Mouse (Mus musculus) forebrain, postnatal 0 days (tissue): ENCODE data around the gene Lce1f. TPM values are rescaled to one million over a fixed set of nuclear protein-coding genes. Genes with fewer than 3 reads are reported as not detected.
"Not testable (repeated sequence)": the region's sequence is repeated elsewhere in the genome, so short reads cannot be mapped to it uniquely, and the experiment has no call there.

Experiments
- ATAC-seq: fragments of 200-750 bp; cut with Nextera tagmentation; 2 replicates; pipeline ENCODE4 v1.8.0; 2017; ENCODE audit warnings: mild to moderate bottlenecking, moderate library complexity
- DNase-seq: peaks from one replicate; pipeline ENCODE4 v3.0.0-alpha.2; 2015
- H3K27ac ChIP-seq: fragments of 300-500 bp; sonication (generic); 2 replicates; pipeline ENCODE4 v1.5.1; 2014; ENCODE audit warnings: low read depth, mild to moderate bottlenecking, antibody characterized with exemption, low read length, moderate library complexity, mixed read lengths
- H3K27me3 ChIP-seq: fragments of 300-500 bp; sonication (generic); 2 replicates; pipeline ENCODE4 v1.6.1; 2014; ENCODE audit warnings: mild to moderate bottlenecking, low read length, mixed read lengths; ENCODE audit not compliant: insufficient read depth
- H3K36me3 ChIP-seq: fragments of 300-500 bp; sonication (generic); 2 replicates; pipeline ENCODE4 v1.6.1; 2014; ENCODE audit warnings: mild to moderate bottlenecking, moderate library complexity; ENCODE audit not compliant: insufficient read depth
- H3K4me1 ChIP-seq: fragments of 300-500 bp; sonication (generic); 2 replicates; pipeline ENCODE4 v1.6.1; 2014; ENCODE audit warnings: antibody characterized with exemption; ENCODE audit not compliant: insufficient read depth
- H3K4me2 ChIP-seq: fragments of 300-500 bp; sonication (generic); 2 replicates; pipeline ENCODE4 v1.6.1; 2014; ENCODE audit warnings: low read depth, mild to moderate bottlenecking, moderate library complexity
- H3K4me3 ChIP-seq: fragments of 300-500 bp; sonication (generic); 2 replicates; pipeline ENCODE4 v1.5.1; 2014; ENCODE audit warnings: low read depth, low read length, mixed read lengths
- H3K9ac ChIP-seq: fragments of 300-500 bp; sonication (generic); 2 replicates; pipeline ENCODE4 v1.6.1; 2014; ENCODE audit warnings: mild to moderate bottlenecking
- H3K9me3 ChIP-seq: fragments of 300-500 bp; sonication (generic); 2 replicates; pipeline ENCODE4 v1.6.1; 2016; ENCODE audit warnings: low read length
- CTCF ChIP-seq: sonication (generic); IDR thresholded peaks from 2 replicates; pipeline ENCODE4 v1.5.1; 2016; ENCODE audit warnings: antibody characterized with exemption, control low read depth, low read depth
- WGBS: fragments of 180-500 bp; shearing (Covaris S2); extraction: QIAGEN DNeasy Blood & Tissue Kit; methylation state at CpG from one replicate; pipeline ENCODE4 v1.1.7; 2014; 5-methylcytosine and 5-hydroxymethylcytosine counted together
- polyA plus RNA-seq: library from polyadenylated mRNA; unstranded; fragments of >200 nt; fragmentation: Nextera tagmentation; extraction: Ambion mirVana; gene quantifications from 2 replicates; pipeline ENCODE4 v1.2.1, GENCODE M21; 2015
- total RNA-seq: library from RNA; depleted of rRNA; stranded (reverse); fragments of >200 nt; gene quantifications from 2 replicates; pipeline ENCODE4 v1.2.3, GENCODE M21; 2014; rRNA removed

The Lce1f gene
- total and polyA plus RNA-seq, 2 experiments from 2014 or later = not detected

DNA sequence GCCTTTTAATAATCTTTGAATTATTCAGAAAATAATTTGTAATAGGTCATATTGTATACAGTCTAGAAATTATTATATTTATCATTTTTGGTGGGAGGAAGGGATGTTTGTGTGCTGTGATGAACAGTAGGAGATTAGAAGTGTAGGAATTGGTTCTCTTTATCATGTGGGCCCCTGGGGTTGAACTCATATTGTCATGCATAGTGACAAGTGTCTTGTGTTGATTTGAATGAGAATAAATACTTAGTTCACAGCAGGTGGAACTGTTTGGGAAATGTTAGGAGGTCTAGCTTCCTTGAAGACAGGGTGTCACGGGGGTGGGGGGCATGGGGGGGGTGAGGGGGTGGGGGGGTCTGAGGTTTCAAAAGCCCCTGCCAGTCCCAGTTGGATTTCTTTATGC is 25.5 kb downstream of the Lce1f start:
- 10% methylated on average over 1 of the region's 1 CpGs for WGBS
- no peaks in the 10 kb centered on the region for H3K9me3 ChIP-seq
- H3K27ac ChIP-seq = no peak overlapping the region
- TF ChIP-seq CTCF = no peak
- H3K4me2 ChIP-seq = no peak overlapping the region
- H3K27me3 ChIP-seq = no peaks in the 10 kb centered on the region
- H3K4me3 ChIP-seq = no peak overlapping the region
- no peak overlapping the region for H3K9ac ChIP-seq
- H3K36me3 ChIP-seq = no peaks in the 10 kb centered on the region
- ATAC-seq (no peak), DNase-seq (no peak)
- H3K4me1 ChIP-seq = no peaks in the 10 kb centered on the region

DNA sequence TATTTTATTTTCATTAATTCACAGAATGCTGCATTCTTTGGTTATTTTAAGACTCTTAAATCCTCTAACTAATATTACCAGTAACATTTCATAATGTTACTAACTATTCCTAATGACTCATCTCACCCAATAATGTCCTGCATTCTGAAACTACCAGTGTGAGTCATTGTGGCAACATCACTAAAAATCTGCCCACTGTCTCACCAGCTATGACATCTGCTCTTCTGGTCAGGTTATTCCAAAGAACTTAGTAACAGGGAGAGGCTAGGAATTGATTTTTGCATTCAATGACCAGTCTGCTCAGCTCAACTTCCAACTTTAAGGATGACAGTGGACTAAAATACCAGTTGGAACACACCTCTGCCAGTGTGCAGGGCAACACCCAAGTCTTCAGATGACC is 28.5 kb downstream of the Lce1f start:
- DNase-seq = no peak
- no peak overlapping the region for H3K9ac ChIP-seq
- no peak overlapping the region for H3K4me2 ChIP-seq
- TF ChIP-seq CTCF = no peak
- no peaks in the 10 kb centered on the region for H3K27me3 ChIP-seq
- H3K9me3 ChIP-seq = no peaks in the 10 kb centered on the region
- no peaks in the 10 kb centered on the region for H3K4me1 ChIP-seq
- H3K27ac ChIP-seq = no peak overlapping the region
- H3K4me3 ChIP-seq = no peak overlapping the region
- H3K36me3 ChIP-seq = no peaks in the 10 kb centered on the region
- ATAC-seq = no peak

DNA sequence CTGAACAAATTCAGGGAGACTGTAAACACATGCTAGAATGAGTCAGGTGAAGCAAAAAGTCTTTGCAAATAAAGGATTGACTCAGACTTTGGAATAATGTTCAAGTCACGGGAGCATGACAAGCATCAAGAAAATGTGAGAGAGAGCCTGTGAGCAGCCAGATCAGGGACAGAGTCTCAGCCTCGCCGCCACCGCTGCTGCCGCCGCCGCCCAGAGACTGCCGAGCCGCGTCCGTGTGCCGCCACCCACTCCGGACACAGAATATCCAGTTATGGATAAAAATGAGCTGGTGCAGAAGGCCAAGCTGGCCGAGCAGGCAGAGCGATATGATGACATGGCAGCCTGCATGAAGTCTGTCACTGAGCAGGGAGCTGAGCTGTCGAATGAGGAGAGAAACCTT is 31.0 kb downstream of the Lce1f start:
- H3K4me2 ChIP-seq, ATAC-seq, H3K9ac ChIP-seq, H3K36me3 ChIP-seq, H3K9me3 ChIP-seq, DNase-seq, H3K4me3 ChIP-seq, H3K27ac ChIP-seq, H3K4me1 ChIP-seq, H3K27me3 ChIP-seq: not testable (repeated sequence)
- WGBS = 82% methylated on average over 16 of the region's 16 CpGs

DNA sequence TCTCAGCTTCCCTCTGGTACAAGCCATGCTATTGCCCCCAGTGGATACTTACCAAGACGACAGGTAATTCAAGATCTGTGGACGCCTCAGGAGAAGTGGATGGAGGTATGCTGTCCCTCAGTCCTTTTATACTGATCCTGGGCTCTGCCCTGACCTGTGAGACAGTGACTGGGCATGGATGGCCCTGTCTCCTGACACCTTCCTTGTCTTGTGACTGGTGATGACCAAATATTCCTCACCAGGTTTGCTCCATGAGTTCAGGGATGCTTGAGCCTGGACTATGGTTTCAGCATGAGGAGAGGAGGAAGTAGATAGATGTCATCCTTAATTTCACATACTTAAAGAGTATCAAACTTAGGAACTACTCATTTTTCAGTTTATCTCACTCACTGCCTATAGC is 33.0 kb downstream of the Lce1f start, which contains the start of gene Lce1d:
Lce1d (minus strand) TSS at position 101 of the 400 bp plus-strand sequence.
- no peaks in the 10 kb centered on the region for H3K27me3 ChIP-seq
- no peak within 1 kb of the TSS for H3K4me3 ChIP-seq
- no peak within 1 kb of the TSS for H3K27ac ChIP-seq
- WGBS = 80% methylated on average over 2 of the region's 2 CpGs
- H3K36me3 ChIP-seq = no peaks in the 10 kb centered on the region
- H3K9me3 ChIP-seq = no peaks in the 10 kb centered on the region
- TF ChIP-seq CTCF = no peak
- DNase-seq = no peak
- no peak within 1 kb of the TSS for H3K4me2 ChIP-seq
- H3K4me1 ChIP-seq = no peaks in the 10 kb centered on the region
- ATAC-seq = no peak
- no peak within 1 kb of the TSS for H3K9ac ChIP-seq

DNA sequence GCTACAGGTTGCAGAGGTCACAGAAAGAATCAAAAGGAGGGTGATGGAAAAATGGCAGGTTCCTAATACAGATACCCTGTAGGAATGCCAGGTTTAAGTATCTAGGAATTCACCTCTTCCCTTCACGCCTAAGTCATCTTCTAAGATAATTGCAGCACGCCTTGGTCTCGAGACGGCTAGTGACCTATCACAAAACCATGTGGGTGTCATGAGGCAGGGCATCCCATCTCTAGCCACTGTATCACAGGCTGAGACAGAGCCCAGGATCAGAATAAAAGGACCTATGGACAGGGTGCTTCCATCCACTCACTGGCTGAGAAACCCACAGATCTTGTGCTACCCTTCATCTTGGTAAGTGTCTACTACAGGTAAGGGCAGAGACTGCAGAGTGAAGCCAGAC is 41.2 kb downstream of the Lce1f start, which contains the start of gene Lce1c:
Lce1c (plus strand) TSS at position 301 of the 400 bp plus-strand sequence.
- no peak for TF ChIP-seq CTCF
- no peak within 1 kb of the TSS for H3K4me3 ChIP-seq
- DNase-seq (no peak), ATAC-seq (no peak)
- no peaks in the 10 kb centered on the region for H3K27me3 ChIP-seq
- H3K9ac ChIP-seq = no peak within 1 kb of the TSS
- no peaks in the 10 kb centered on the region for H3K4me1 ChIP-seq
- no peaks in the 10 kb centered on the region for H3K36me3 ChIP-seq
- H3K9me3 ChIP-seq = no peaks in the 10 kb centered on the region
- 92% methylated on average over 4 of the region's 4 CpGs for WGBS
- no peak within 1 kb of the TSS for H3K27ac ChIP-seq
- no peak within 1 kb of the TSS for H3K4me2 ChIP-seq

DNA sequence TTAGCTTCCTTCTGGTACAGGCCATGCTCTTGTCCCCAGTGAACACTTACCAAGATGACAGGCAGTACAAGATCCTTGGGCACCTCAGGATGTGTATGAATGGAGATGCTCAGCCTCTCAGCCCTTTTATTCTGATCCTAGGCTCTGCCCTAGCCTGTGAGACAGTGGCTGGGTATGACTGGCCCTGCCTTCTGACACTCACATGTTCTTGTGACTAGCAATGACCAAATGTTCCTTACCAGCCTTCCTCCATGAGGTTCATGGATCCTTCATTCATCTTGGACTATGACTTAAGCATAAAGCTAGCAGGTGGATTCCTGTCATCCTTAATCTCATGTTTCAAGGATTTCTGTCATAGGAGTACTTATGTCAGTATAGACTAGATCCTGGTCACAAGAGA is 49.9 kb downstream of the Lce1f start, which contains the start of gene Lce1a2:
Lce1a2 (minus strand) TSS at position 101 of the 400 bp plus-strand sequence.
- ATAC-seq (no peak), DNase-seq (no peak)
- no peaks in the 10 kb centered on the region for H3K36me3 ChIP-seq
- TF ChIP-seq CTCF = no peak
- no peaks in the 10 kb centered on the region for H3K9me3 ChIP-seq
- H3K9ac ChIP-seq = no peak within 1 kb of the TSS
- H3K4me2 ChIP-seq = no peak within 1 kb of the TSS
- H3K4me1 ChIP-seq = no peaks in the 10 kb centered on the region
- H3K27me3 ChIP-seq = no peaks in the 10 kb centered on the region
- no peak within 1 kb of the TSS for H3K4me3 ChIP-seq
- H3K27ac ChIP-seq = no peak within 1 kb of the TSS

Other genes starting within 250 kb of the Lce1f start
- not detected in 2 replicates for gene Sprr1a, start 234.5 kb downstream of the Lce1f start, total RNA-seq
- gene Sprr1a, start 234.5 kb downstream of the Lce1f start, polyA plus RNA-seq = not detected in 2 replicates
- gene Sprr4, start 219.9 kb downstream of the Lce1f start, total RNA-seq = not detected in 2 replicates
- gene Sprr4, start 219.9 kb downstream of the Lce1f start, polyA plus RNA-seq = not detected in 2 replicates
- not detected in 2 replicates for gene 2310046K23Rik, start 185.8 kb downstream of the Lce1f start, total RNA-seq
- gene 2310046K23Rik, start 185.8 kb downstream of the Lce1f start, polyA plus RNA-seq = not detected in 2 replicates
- not detected in 2 replicates for gene Ivl, start 146.6 kb downstream of the Lce1f start, total RNA-seq
- not detected in 2 replicates for gene Ivl, start 146.6 kb downstream of the Lce1f start, polyA plus RNA-seq
- gene Smcp, start 131.4 kb downstream of the Lce1f start, total RNA-seq = not detected in 2 replicates
- gene Smcp, start 131.4 kb downstream of the Lce1f start, polyA plus RNA-seq = not detected in 2 replicates
- gene 2210017I01Rik, start 112.9 kb downstream of the Lce1f start, total RNA-seq = not detected in 2 replicates
- gene 2210017I01Rik, start 112.9 kb downstream of the Lce1f start, polyA plus RNA-seq = not detected in 2 replicates
- gene Lce6a, start 98.7 kb downstream of the Lce1f start, total RNA-seq = not detected in 2 replicates
- not detected in 2 replicates for gene Lce6a, start 98.7 kb downstream of the Lce1f start, polyA plus RNA-seq
- gene Lce1a1, start 72.0 kb downstream of the Lce1f start, total RNA-seq = not detected in 2 replicates
- not detected in 2 replicates for gene Lce1a1, start 72.0 kb downstream of the Lce1f start, polyA plus RNA-seq
- gene Lce1b, start 63.4 kb downstream of the Lce1f start, total RNA-seq = not detected in 2 replicates
- gene Lce1b, start 63.4 kb downstream of the Lce1f start, polyA plus RNA-seq = not detected in 2 replicates
- not detected in 2 replicates for gene Lce1a2, start 50.0 kb downstream of the Lce1f start, total RNA-seq
- not detected in 2 replicates for gene Lce1a2, start 50.0 kb downstream of the Lce1f start, polyA plus RNA-seq
- not detected in 2 replicates for gene Lce1c, start 41.1 kb downstream of the Lce1f start, total RNA-seq
- gene Lce1c, start 41.1 kb downstream of the Lce1f start, polyA plus RNA-seq = not detected in 2 replicates
- not detected in 2 replicates for gene Lce1d, start 33.1 kb downstream of the Lce1f start, total RNA-seq
- gene Lce1d, start 33.1 kb downstream of the Lce1f start, polyA plus RNA-seq = not detected in 2 replicates
- gene Lce1e, start 11.3 kb downstream of the Lce1f start, total RNA-seq = not detected in 2 replicates
- gene Lce1e, start 11.3 kb downstream of the Lce1f start, polyA plus RNA-seq = not detected in 2 replicates
- not detected in 2 replicates for gene Gm38119, start 18.7 kb upstream of the Lce1f start, total RNA-seq
- gene Gm38119, start 18.7 kb upstream of the Lce1f start, polyA plus RNA-seq = not detected in 2 replicates
- not detected in 2 replicates for gene Lce1g, start 32.0 kb upstream of the Lce1f start, total RNA-seq
- gene Lce1g, start 32.0 kb upstream of the Lce1f start, polyA plus RNA-seq = not detected in 2 replicates
- not detected in 2 replicates for gene Lce1h, start 44.7 kb upstream of the Lce1f start, total RNA-seq
- not detected in 2 replicates for gene Lce1h, start 44.7 kb upstream of the Lce1f start, polyA plus RNA-seq
- not detected in 2 replicates for gene Lce1i, start 58.5 kb upstream of the Lce1f start, total RNA-seq
- gene Lce1i, start 58.5 kb upstream of the Lce1f start, polyA plus RNA-seq = not detected in 2 replicates
- gene Lce1j, start 70.2 kb upstream of the Lce1f start, total RNA-seq = not detected in 2 replicates
- not detected in 2 replicates for gene Lce1j, start 70.2 kb upstream of the Lce1f start, polyA plus RNA-seq
- not detected in 2 replicates for gene Lce1k, start 87.5 kb upstream of the Lce1f start, total RNA-seq
- not detected in 2 replicates for gene Lce1k, start 87.5 kb upstream of the Lce1f start, polyA plus RNA-seq
- not detected in 2 replicates for gene Kprp, start 106.9 kb upstream of the Lce1f start, total RNA-seq
- not detected in 2 replicates for gene Kprp, start 106.9 kb upstream of the Lce1f start, polyA plus RNA-seq
- gene Lce1l, start 130.9 kb upstream of the Lce1f start, total RNA-seq = not detected in 2 replicates
- gene Lce1l, start 130.9 kb upstream of the Lce1f start, polyA plus RNA-seq = not detected in 2 replicates
- not detected in 2 replicates for gene 2310050C09Rik, start 149.9 kb upstream of the Lce1f start, total RNA-seq
- not detected in 2 replicates for gene 2310050C09Rik, start 149.9 kb upstream of the Lce1f start, polyA plus RNA-seq
- not detected in 2 replicates for gene Lce3a, start 205.9 kb upstream of the Lce1f start, total RNA-seq
- gene Lce3a, start 205.9 kb upstream of the Lce1f start, polyA plus RNA-seq = not detected in 2 replicates
- gene Lce3b, start 212.6 kb upstream of the Lce1f start, total RNA-seq = not detected in 2 replicates
- gene Lce3b, start 212.6 kb upstream of the Lce1f start, polyA plus RNA-seq = not detected in 2 replicates
- not detected in 2 replicates for gene Lce3c, start 224.1 kb upstream of the Lce1f start, total RNA-seq
- gene Lce3c, start 224.1 kb upstream of the Lce1f start, polyA plus RNA-seq = not detected in 2 replicates
- gene Lce3d, start 237.0 kb upstream of the Lce1f start, total RNA-seq = not detected in 2 replicates
- gene Lce3d, start 237.0 kb upstream of the Lce1f start, polyA plus RNA-seq = not detected in 2 replicates
- gene Lce3e, start 246.7 kb upstream of the Lce1f start, total RNA-seq = not detected in 2 replicates
- not detected in 2 replicates for gene Lce3e, start 246.7 kb upstream of the Lce1f start, polyA plus RNA-seq